Mouse (Mus musculus): ENCODE data around the gene Slc16a11.

Gene Slc16a11

GRCm38 (mm10) chr11:70200036-70200608 lies 12.4 kb upstream of the Slc16a11 start:
- DNase-seq (ENCODE audit: low spot score), result no peak

- no peak for DNase-seq (ENCODE audit: low spot score)
Observed at GRCm38 (mm10) chr11:70201691-70202090, 10.9 kb upstream of the Slc16a11 start.

- no peak for DNase-seq (ENCODE audit: low spot score)
Observed at GRCm38 (mm10) chr11:70206801-70207200, 5.8 kb upstream of the Slc16a11 start.

- DNase-seq (ENCODE audit: low spot score), result no peak
Observed at GRCm38 (mm10) chr11:70207283-70207682, 5.3 kb upstream of the Slc16a11 start.

GRCm38 (mm10) chr11:70208778-70209388 lies 3.7 kb upstream of the Slc16a11 start:
- DNase-seq (ENCODE audit: low spot score), result no peak

- DNase-seq (ENCODE audit: low spot score), result no peak
Observed at GRCm38 (mm10) chr11:70210681-70211080, 1.9 kb upstream of the Slc16a11 start.

- no peak for DNase-seq (ENCODE audit: low spot score)
Observed at GRCm38 (mm10) chr11:70211972-70212371, 580 bp upstream of the Slc16a11 start.

- DNase-seq (ENCODE audit: low spot score), result no peak
Observed at GRCm38 (mm10) chr11:70212896-70213295, 344 bp downstream of the Slc16a11 start.

GRCm38 (mm10) chr11:70213736-70214135 lies 1.2 kb downstream of the Slc16a11 start:
- no peak for DNase-seq (ENCODE audit: low spot score)

GRCm38 (mm10) chr11:70214191-70214855 lies 1.8 kb downstream of the Slc16a11 start:
- DNase-seq (ENCODE audit: low spot score), result no peak

GRCm38 (mm10) chr11:70214856-70215209 lies 2.3 kb downstream of the Slc16a11 start:
- no peak for DNase-seq (ENCODE audit: low spot score)

GRCm38 (mm10) chr11:70215301-70215700 lies 2.7 kb downstream of the Slc16a11 start:
- DNase-seq (ENCODE audit: low spot score), result no peak

- DNase-seq (ENCODE audit: low spot score), result no peak
Observed at GRCm38 (mm10) chr11:70216103-70216502, 3.6 kb downstream of the Slc16a11 start.

GRCm38 (mm10) chr11:70218039-70218438 lies 5.5 kb downstream of the Slc16a11 start:
- no peak for DNase-seq (ENCODE audit: low spot score)

- DNase-seq (ENCODE audit: low spot score), result no peak
Observed at GRCm38 (mm10) chr11:70218741-70219470, 6.4 kb downstream of the Slc16a11 start.

GRCm38 (mm10) chr11:70219873-70220272 lies 7.3 kb downstream of the Slc16a11 start:
- no peak for DNase-seq (ENCODE audit: low spot score)

- no peak for DNase-seq (ENCODE audit: low spot score)
Observed at GRCm38 (mm10) chr11:70220323-70220722, 7.8 kb downstream of the Slc16a11 start.

- peak; percentile 95 for DNase-seq (ENCODE audit: low spot score)
Observed at GRCm38 (mm10) chr11:70220731-70221602, 8.4 kb downstream of the Slc16a11 start, which contains the start of gene Slc16a13. Slc16a13 (minus strand) TSS chr11:70221064.

- no peak for DNase-seq (ENCODE audit: low spot score)
Observed at GRCm38 (mm10) chr11:70221603-70222500, 9.3 kb downstream of the Slc16a11 start.

- DNase-seq (ENCODE audit: low spot score), result no peak
Observed at GRCm38 (mm10) chr11:70223724-70224123, 11.2 kb downstream of the Slc16a11 start.
